Mouse (Mus musculus) heart, embryonic 10.5 days (tissue): ENCODE results near the gene Myt1l. TPM values are rescaled to one million over a fixed set of nuclear protein-coding genes. Genes with fewer than 3 reads are reported as not detected.

Experiments used
- DNase-seq: peaks from one replicate; pipeline ENCODE4 v3.0.0-alpha.2; 2017; ENCODE audit warnings: low spot score
- H3K27ac ChIP-seq: fragments of 300-500 bp; sonication (generic); 2 replicates; pipeline ENCODE4 v1.5.1; 2016; ENCODE audit warnings: mild to moderate bottlenecking
- H3K27me3 ChIP-seq: fragments of 300-500 bp; sonication (generic); 2 replicates; pipeline ENCODE4 v1.6.1; 2016; ENCODE audit warnings: mild to moderate bottlenecking; ENCODE audit not compliant: poor library complexity, insufficient read depth, severe bottlenecking
- H3K36me3 ChIP-seq: fragments of 300-500 bp; sonication (generic); 2 replicates; pipeline ENCODE4 v1.6.1; 2016; ENCODE audit warnings: mild to moderate bottlenecking, moderate library complexity
- H3K4me1 ChIP-seq: fragments of 300-500 bp; sonication (generic); 2 replicates; pipeline ENCODE4 v1.6.1; 2016; ENCODE audit warnings: mild to moderate bottlenecking
- H3K4me3 ChIP-seq: fragments of 300-500 bp; sonication (generic); 2 replicates; pipeline ENCODE4 v1.5.1; 2016; ENCODE audit warnings: mild to moderate bottlenecking, moderate library complexity
- H3K9me3 ChIP-seq: fragments of 300-500 bp; sonication (generic); 2 replicates; pipeline ENCODE4 v1.6.1; 2016; ENCODE audit warnings: mild to moderate bottlenecking, moderate library complexity
- WGBS: fragments of 180-500 bp; shearing (Covaris S2); methylation state at CpG from one replicate; pipeline ENCODE4 v1.1.7; 2016; 5-methylcytosine and 5-hydroxymethylcytosine counted together
- polyA plus RNA-seq: library from polyadenylated mRNA; unstranded; fragments of >200 nt; fragmentation: Nextera tagmentation; extraction: Ambion mirVana; gene quantifications from 2 replicates; pipeline ENCODE4 v1.2.1, GENCODE M21; 2016

The Myt1l gene
- polyA plus RNA-seq, 1 experiment from 2014 or later, result not detected

- 60% methylated on average over 6 of the region's 6 CpGs for WGBS
- no peak for DNase-seq
- Histone ChIP-seq H3K27ac (no peak overlapping the region), H3K4me1 (no peaks in the 10 kb centered on the region), H3K9me3 (no peaks in the 10 kb centered on the region), H3K4me3 (no peak overlapping the region), H3K27me3 (no peaks in the 10 kb centered on the region), H3K36me3 (no peaks in the 10 kb centered on the region)
These were observed 71.7 kb downstream of the Myt1l start for GRCm38 (mm10) chr12:29599916-29600315.

- no peak overlapping the region for H3K27ac ChIP-seq
- H3K4me1 ChIP-seq, result no peaks in the 10 kb centered on the region
- H3K27me3 ChIP-seq, result no peaks in the 10 kb centered on the region
- H3K9me3 ChIP-seq, result no peaks in the 10 kb centered on the region
- no peak overlapping the region for H3K4me3 ChIP-seq
- 84% methylated on average over 6 of the region's 6 CpGs for WGBS
- DNase-seq, result no peak
- H3K36me3 ChIP-seq, result no peaks in the 10 kb centered on the region
These were observed 73.0 kb downstream of the Myt1l start for GRCm38 (mm10) chr12:29601223-29601622.

GRCm38 (mm10) chr12:29604659-29605058 is 76.5 kb downstream of the Myt1l start:
- WGBS, result 83% methylated on average over 7 of the region's 7 CpGs
- no peaks in the 10 kb centered on the region for H3K4me1 ChIP-seq
- no peaks in the 10 kb centered on the region for H3K9me3 ChIP-seq
- no peak overlapping the region for H3K4me3 ChIP-seq
- H3K27ac ChIP-seq, result no peak overlapping the region
- H3K36me3 ChIP-seq, result no peaks in the 10 kb centered on the region
- H3K27me3 ChIP-seq, result no peaks in the 10 kb centered on the region
- no peak for DNase-seq

DNA sequence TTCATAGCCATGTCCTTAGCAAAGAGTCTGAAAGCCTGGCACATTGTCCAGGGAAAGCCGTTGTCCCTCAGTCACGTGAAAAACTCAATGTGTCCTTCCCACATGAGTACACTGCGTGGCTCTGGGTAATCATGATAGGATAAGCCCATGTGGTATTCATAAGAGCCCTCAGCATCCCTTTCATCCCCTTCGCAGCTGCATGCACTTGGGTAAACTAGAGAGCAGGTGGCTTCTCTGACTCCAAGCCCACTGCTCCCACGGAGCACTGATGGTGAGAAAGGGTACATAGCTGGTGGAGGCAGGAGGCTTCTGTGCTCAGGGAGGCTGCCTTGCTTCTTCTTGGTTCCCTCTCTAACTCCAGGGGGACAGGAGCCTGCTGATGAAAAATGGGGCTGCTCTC is 76.9 kb downstream of the Myt1l start:
- WGBS, result 90% methylated on average over 5 of the region's 5 CpGs
- Histone ChIP-seq H3K4me3 (no peak overlapping the region), H3K27ac (no peak overlapping the region), H3K27me3 (no peaks in the 10 kb centered on the region), H3K9me3 (no peaks in the 10 kb centered on the region), H3K36me3 (no peaks in the 10 kb centered on the region), H3K4me1 (no peaks in the 10 kb centered on the region)
- no peak for DNase-seq

DNA sequence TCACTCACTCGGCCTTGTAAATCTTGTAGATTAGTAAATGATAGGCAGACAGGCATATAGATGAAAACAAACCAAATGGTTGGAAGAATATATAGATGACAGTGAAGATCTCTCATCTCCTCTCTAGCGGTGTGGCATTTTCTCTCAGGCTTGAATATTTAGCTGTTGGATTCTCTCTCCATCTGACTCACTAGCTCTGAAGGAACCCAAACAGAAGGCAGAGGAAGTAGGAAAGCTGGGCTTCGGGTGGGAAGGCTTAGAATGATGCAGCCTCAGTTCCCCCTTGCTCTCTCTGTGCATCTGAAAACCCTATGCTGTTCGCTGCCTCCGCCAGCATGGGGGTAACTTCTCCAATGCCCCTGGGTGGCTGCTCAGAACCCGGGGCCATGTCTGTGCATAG is 78.0 kb downstream of the Myt1l start:
- H3K4me1 ChIP-seq, result no peaks in the 10 kb centered on the region
- DNase-seq, result no peak
- H3K4me3 ChIP-seq, result no peak overlapping the region
- no peaks in the 10 kb centered on the region for H3K36me3 ChIP-seq
- WGBS, result 80% methylated on average over 6 of the region's 6 CpGs
- no peaks in the 10 kb centered on the region for H3K27me3 ChIP-seq
- H3K27ac ChIP-seq, result no peak overlapping the region
- H3K9me3 ChIP-seq, result no peaks in the 10 kb centered on the region

GRCm38 (mm10) chr12:29617746-29618145 is 89.6 kb downstream of the Myt1l start:
- Histone ChIP-seq H3K27me3 (no peaks in the 10 kb centered on the region), H3K27ac (no peak overlapping the region), H3K36me3 (no peaks in the 10 kb centered on the region), H3K4me3 (no peak overlapping the region), H3K9me3 (no peaks in the 10 kb centered on the region), H3K4me1 (no peaks in the 10 kb centered on the region)
- no peak for DNase-seq

GRCm38 (mm10) chr12:29621530-29621929 is 93.3 kb downstream of the Myt1l start:
- WGBS, result 71% methylated on average over 5 of the region's 5 CpGs

DNA sequence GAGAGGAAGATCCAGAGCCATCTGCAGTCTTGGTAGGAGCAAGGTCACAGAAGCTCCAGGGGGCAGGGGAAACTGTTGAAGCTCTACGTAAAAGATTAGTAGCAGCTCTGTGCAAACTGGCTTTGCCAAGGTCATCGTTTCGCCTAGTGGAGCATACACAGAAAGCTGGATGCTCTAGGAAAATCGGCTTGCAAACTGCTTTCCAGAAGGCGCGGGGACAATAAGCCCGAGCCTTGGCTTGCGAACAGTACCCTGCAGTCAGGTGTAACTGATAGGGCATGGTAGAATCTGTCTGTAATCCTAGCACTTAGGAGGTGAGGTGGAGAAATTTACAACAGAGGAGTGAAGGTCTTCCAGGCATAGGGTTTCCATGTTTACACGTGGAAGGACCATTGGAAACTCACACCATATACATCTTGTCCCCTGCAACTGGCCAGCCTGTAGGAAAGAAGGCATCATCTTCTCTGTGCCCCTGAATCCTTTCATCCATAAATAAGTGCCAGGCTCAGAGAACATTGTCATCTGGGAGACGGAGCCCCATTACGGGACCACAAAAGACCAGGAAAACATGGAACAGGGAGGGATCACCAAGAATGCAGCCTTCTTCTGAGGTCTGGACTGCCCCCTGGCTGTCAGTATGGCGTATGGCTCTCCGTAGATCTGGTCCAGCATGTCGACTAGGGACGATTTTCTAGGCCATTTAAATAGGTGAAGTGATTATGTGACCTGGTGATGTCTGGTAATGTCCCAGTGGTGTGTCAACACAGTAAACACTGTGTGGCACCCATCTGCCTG is 100.0 kb downstream of the Myt1l start:
- no peaks in the 10 kb centered on the region for H3K4me1 ChIP-seq
- no peak overlapping the region for H3K27ac ChIP-seq
- H3K27me3 ChIP-seq, result no peaks in the 10 kb centered on the region
- no peak overlapping the region for H3K4me3 ChIP-seq
- DNase-seq, result no peak
- H3K9me3 ChIP-seq, result no peaks in the 10 kb centered on the region
- H3K36me3 ChIP-seq, result no peaks in the 10 kb centered on the region
- 69% methylated on average over 15 of the region's 15 CpGs for WGBS

More at GRCm38 (mm10) chr12:29621530-29621929, 93.3 kb downstream of the Myt1l start:
- no peak overlapping the region for H3K4me3 ChIP-seq
- H3K4me1 ChIP-seq, result no peaks in the 10 kb centered on the region
- no peak for DNase-seq
- no peak overlapping the region for H3K27ac ChIP-seq
- H3K36me3 ChIP-seq, result no peaks in the 10 kb centered on the region
- H3K9me3 ChIP-seq, result no peaks in the 10 kb centered on the region
- H3K27me3 ChIP-seq, result no peaks in the 10 kb centered on the region

DNA sequence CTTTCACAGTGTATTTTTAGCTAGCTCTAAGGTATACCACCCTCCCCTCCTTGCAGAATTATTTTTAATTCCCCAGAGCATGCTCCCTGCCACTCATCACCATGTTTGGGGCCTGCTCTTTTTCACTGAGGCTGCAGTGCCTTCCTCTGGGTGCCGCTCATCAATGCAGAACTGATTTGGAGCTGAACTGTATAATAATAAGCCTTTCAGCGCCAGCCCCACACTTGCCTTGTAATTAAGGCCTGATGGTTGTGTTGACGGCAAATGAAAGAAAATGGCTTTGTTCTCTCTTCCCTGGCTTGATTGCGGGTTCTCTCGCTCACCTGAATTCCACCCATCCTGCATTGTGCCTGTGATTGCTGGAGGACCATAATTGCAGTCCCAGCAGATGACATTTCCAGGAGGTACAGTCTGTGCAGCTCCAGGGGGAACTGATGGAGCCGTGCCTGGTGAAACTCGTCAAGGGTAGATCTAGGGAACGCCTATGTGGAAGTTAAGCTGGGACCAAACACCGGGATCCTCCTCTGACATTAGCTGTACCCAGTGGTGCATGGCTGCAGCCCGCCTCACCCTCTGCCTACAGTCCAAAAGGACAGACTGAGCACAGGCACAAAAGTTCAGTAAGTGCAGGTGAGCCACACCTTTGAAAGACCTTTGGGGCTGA is 101.8 kb downstream of the Myt1l start:
- Histone ChIP-seq H3K27ac (no peak overlapping the region), H3K9me3 (no peaks in the 10 kb centered on the region), H3K27me3 (no peaks in the 10 kb centered on the region), H3K4me3 (no peak overlapping the region), H3K4me1 (no peaks in the 10 kb centered on the region), H3K36me3 (no peaks in the 10 kb centered on the region)
- 71% methylated on average over 10 of the region's 10 CpGs for WGBS
- DNase-seq, result no peak

DNA sequence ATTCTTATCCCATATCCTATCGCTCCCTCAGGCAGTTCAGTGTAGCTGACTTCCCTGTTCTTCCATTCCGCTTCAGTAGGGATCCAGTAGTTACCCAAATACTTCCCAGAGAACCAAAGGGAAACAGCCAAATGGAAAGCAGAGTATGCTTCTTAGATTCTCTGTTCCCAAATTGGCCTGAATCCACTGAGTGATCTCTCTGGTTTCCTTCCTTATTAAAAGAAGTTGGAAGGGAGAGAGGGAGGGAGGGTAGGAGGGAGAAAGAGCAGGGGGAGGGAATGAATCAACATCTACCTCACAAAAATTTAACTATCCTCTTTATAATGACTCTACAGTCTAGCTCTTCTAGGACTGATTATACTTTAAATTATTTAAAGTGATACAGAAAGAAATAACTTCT is 106.3 kb downstream of the Myt1l start:
- H3K27ac ChIP-seq, result no peak overlapping the region
- H3K4me3 ChIP-seq, result no peak overlapping the region
- H3K27me3 ChIP-seq, result no peaks in the 10 kb centered on the region
- no peaks in the 10 kb centered on the region for H3K36me3 ChIP-seq
- H3K9me3 ChIP-seq, result no peaks in the 10 kb centered on the region
- no peak for DNase-seq
- H3K4me1 ChIP-seq, result no peaks in the 10 kb centered on the region
- 75% methylated on average over 2 of the region's 2 CpGs for WGBS

GRCm38 (mm10) chr12:29639543-29640196 is 111.5 kb downstream of the Myt1l start:
- Histone ChIP-seq H3K9me3 (no peaks in the 10 kb centered on the region), H3K27ac (no peak overlapping the region), H3K4me1 (no peaks in the 10 kb centered on the region), H3K36me3 (no peaks in the 10 kb centered on the region), H3K4me3 (no peak overlapping the region), H3K27me3 (no peaks in the 10 kb centered on the region)
- 80% methylated on average over 11 of the region's 11 CpGs for WGBS
- no peak for DNase-seq

- Histone ChIP-seq H3K9me3 (no peaks in the 10 kb centered on the region), H3K27ac (no peak overlapping the region), H3K4me1 (no peaks in the 10 kb centered on the region), H3K4me3 (no peak overlapping the region), H3K36me3 (no peaks in the 10 kb centered on the region), H3K27me3 (no peaks in the 10 kb centered on the region)
- 50% methylated on average over 1 of the region's 1 CpGs for WGBS
- DNase-seq, result no peak
These were observed 112.0 kb downstream of the Myt1l start for GRCm38 (mm10) chr12:29640201-29640600.

DNA sequence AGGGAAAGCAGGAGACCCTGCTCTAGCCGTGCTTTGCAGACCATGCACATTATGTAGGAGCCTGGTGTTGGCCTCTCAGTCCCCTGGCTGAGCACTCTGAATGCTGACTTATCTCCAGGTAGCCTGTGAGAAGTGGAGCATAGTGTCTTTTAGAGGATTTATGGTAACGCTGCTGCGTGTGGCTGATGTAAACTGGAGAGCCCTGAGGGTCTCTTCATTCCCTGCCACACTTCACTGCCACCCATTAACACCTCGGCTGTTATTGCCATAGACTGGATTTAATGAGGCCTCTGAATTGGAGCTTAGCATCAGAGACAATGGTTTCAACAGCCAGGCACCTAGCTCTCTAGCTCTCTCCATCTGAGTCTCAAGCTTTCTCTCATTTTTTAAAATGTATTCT is 114.7 kb downstream of the Myt1l start:
- DNase-seq, result no peak
- no peaks in the 10 kb centered on the region for H3K36me3 ChIP-seq
- H3K9me3 ChIP-seq, result no peaks in the 10 kb centered on the region
- WGBS, result 28% methylated on average over 4 of the region's 4 CpGs
- no peaks in the 10 kb centered on the region for H3K27me3 ChIP-seq
- peaks cover 6% of the 10 kb centered on the region; the same call in 1 of the 2 replicates for H3K4me1 ChIP-seq
- no peak overlapping the region for H3K27ac ChIP-seq
- H3K4me3 ChIP-seq, result no peak overlapping the region
